Mouse (Mus musculus) naive thymus-derived CD4-positive, alpha-beta T cell, adult 5 months (primary cell): ENCODE data around the gene Gna14. TPM values are rescaled to one million over a fixed set of nuclear protein-coding genes. Genes with fewer than 3 reads are reported as not detected.

Experiments used
- polyA plus RNA-seq: library from polyadenylated mRNA; unstranded; fragments of 100-300 nt; shearing (Covaris generic); gene quantifications from one replicate; pipeline ENCODE4 v1.2.1, GENCODE M21; 2017

Gene Gna14
- polyA plus RNA-seq = not detected

GRCm38 (mm10) chr19:16435531-16436231, at the start of gene Gna14:
TSS of gene Gna14 (plus strand) at chr19:16435762.

